Mouse (Mus musculus) thymus, postnatal 10 days (tissue): ENCODE results near the gene Rtp1.

Source experiments
- DNase-seq, 2 experiments: peaks; one replicate each; pipeline ENCODE4 v3.0.0; 2021; ENCODE audit warnings: low spot score in 2 of 2

Gene Rtp1

DNA sequence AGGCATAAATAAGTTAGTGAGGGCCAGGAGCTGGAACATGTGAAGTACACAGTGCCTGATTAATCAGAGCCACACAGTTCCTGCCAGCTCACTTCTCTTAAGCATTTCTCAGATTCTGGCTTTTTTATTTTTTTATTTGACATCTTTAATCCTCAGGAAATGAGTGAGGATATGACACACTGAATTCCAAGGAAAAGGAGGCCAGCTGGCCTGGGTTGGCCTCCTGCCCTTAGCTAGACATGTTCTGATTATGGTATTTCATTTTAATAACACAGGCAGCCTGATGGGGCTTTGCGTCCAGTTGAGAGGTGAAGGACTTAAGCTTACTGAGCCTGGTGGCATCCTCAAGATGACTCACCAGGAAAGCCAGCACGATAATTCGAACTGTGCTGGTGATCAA, 27.6 kb downstream of the Rtp1 start:
- DNase-seq = no peak

GRCm38 (mm10) chr16:23457338-23457737, 28.4 kb downstream of the Rtp1 start:
- no peak for DNase-seq

DNA sequence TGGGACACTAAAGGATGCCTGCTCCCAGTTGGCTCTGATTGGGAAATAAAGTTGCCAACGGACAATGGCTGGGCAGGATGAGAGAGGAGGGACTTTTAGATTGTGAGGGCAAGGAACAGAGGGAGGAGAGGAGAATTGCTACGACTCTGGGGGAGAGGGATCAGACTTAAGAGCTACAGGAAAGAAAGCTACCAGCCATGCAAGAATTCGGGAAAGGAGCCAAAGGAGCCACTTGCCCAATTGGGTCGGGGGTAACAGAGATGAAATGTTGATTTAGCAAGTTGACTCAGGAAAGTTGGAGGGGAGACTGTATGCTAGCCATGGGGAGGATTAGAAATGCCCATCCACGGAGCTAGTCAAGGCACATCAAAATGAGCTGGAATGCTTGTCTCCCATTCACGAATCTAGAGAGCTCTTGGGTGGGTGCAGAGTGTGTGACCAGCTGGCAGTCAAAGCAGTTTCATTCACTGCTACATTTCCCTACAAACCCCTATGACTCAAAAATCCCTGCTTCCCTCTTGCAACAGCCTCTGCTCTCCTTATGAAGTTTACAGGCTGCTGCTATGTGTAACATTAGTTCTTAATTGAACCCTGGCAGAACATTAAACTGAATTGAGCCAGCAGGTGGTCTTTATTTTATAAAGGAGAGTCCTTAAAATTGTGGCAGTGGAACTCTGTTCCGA, 30.1 kb downstream of the Rtp1 start:
- no peak for DNase-seq

DNA sequence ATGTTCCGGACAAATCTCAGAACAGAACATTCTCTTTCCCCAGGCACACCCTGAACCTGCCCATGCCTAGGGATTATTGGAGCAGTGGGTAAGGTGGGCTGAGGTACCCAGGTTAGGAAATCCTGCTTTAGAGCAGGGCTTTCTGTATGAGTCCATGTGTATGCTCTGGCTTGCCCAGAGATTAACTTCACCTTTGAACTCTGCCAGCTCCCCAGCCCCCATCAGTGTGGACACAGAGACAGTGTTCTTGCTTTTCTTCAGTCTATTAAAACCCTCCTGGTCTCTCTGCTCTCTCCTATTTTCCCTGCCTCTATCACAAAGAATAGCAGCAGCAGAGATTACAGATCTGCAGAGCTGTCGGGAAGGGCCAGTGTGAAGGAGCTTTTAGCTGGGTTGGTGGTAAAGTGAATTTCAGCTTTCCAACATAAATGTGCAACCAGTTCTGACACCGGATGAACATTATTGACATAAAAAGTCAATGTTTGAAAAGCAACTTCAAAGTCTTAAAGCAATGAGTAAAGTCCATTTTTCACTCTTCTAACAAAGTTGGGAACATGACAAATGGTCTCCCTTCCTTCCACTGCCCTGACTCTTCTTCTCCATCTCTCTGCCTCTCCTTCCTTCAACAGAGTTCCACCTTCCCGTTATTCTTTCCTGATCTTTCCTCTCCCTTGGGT, 34.9 kb downstream of the Rtp1 start:
- no peak for DNase-seq

DNA sequence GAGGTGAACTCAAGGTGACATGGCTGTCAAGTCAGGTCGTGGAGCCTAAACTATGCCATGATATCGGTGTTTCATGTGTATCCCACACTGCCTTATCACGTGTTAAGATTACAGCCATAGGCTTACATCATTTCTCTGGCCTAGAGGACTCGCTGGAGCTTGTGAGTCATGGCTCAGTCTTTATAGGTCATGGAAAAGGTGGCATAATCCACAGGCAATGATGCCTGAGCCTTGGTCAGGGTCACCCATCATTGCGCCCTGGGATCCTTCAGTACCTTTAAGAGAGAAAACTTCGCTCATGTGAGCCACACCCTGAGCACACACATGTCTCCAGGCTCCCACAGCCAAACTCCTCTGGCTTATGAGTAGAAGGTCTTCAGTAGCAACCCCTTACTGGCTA, 42.6 kb downstream of the Rtp1 start:
- DNase-seq = no peak

DNA sequence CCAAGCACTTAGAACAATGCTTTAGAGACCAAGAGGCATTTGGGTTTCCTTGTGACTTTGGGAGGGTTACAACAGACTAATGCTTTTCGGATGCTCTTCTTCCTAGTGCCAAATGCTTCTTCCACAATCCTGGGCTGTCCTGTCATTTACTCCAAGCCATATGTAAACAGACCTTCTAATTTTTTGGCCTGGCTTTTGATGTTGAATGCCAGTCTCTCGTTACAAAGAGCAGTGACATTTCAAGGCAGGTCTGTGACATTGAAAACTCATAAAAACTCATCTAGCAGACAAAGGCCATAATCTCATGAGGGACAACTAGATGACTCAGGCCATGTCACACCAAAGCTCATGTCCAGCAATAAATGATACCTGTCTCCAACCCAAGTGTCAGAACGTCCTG, 43.1 kb downstream of the Rtp1 start:
- DNase-seq = no peak

- DNase-seq = no peak
Measured at GRCm38 (mm10) chr16:23475651-23476050, 46.7 kb downstream of the Rtp1 start.

GRCm38 (mm10) chr16:23476598-23476997, 47.7 kb downstream of the Rtp1 start:
- DNase-seq = no peak

DNA sequence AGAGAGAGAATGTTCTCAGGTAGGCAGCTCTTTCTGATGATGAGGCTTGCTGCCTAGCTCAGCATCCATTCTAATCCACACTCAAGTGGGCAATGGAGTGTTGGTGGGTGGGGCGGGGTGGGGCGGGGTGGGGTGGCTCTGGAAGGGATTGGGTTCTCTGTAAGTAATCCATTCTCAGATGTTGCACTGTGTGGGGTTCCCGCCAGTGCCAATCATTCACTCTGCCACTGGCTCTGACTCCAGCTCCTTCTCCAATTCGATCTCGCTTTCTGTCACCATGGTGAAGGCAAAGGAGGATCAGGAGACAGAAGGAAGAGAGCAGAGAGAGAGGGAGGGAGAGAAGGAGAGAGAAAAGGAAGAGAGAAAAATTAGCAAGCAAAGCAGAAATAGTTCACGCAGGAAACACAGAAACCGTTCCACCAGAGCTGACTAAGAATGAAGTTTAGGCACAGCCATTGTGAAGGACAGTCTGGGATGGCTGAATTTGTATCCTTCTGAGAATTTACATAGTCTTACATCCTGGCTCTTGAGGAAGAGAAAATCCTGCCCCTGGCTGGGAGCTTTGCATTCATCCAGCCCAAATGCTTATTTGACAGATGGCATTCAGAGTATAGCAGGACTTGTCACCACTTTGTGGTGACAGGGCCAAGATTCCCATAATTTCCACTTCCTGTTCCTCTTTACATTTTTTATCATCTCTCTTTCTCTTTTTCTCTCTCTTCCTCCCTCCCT, 51.1 kb downstream of the Rtp1 start:
- DNase-seq = no peak

DNA sequence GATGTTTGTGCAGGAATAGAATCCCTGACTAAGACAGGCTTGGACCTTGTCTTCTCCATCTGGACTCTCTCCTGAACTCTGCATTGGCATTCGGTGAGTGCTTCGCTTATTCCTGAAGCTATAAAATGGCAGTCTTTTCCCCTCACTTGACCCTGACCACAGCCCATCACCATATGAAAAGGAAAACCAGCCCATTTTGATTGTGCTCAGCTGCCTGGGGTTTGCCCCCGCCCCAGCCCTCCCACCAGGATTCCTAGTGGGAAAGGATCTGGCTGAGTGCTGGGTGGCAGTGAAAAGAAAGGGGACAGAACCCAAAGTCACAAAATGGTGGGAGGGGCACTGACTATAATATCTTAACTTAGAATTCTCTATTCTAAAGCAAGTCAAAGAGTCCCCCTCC, 53.3 kb downstream of the Rtp1 start:
- no peak for DNase-seq

DNA sequence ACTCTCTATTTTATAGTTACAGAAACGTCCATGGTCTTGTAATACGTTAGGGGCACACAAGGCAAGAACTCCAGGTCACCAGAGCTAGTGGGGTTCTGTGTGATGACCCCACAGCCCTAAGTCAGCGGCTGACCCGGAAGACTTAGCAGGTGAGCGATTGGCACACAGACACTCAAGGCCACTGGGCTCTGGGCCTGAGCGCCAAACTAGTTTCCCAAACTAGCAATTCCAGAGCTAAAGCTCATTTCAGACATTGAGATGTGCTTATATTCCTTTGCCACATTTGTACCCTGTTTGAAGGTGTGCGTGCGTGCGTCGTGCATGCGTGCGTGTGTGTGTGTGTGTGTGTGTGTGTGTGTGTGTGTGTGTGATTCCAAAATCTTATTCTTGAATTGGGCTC, 53.9 kb downstream of the Rtp1 start:
- DNase-seq = no peak

DNA sequence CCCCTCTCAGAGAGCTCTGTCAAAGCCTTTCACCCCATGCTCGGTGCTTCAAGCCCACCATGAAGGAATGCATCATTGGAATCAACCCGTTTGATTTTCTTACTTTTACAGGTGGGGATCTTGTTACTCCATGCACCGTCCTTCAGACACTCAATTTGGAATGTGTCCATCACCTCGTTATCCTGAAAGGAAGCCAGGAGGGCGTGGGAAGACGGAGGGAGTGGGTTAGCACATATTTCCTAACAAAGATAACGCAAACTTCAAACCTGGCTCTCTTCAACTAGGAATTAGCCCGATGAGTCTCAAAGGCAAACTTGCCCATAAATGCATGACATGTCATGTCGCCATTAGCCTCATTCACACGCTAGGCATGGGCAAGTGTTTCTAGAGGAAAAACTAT, 54.4 kb downstream of the Rtp1 start:
- DNase-seq = no peak
